Mouse (Mus musculus) limb, embryonic 13.5 days (tissue): ENCODE results near the gene Sgta. TPM values are rescaled to one million over a fixed set of nuclear protein-coding genes. Genes with fewer than 3 reads are reported as not detected.
"Not testable (repeated sequence)": the region's sequence is repeated elsewhere in the genome, so short reads cannot be mapped to it uniquely, and the experiment has no call there.

ENCODE experiments used
- ATAC-seq: fragments of 200-750 bp; cut with Nextera tagmentation; 2 replicates; pipeline ENCODE4 v1.8.0; 2017; ENCODE audit warnings: low read depth, moderate number of reproducible peaks, moderate TSS enrichment; ENCODE audit not compliant: low FRiP score
- H3K27ac ChIP-seq: fragments of 300-500 bp; sonication (generic); 2 replicates; pipeline ENCODE4 v1.5.1; 2015; ENCODE audit warnings: inconsistent platforms, mild to moderate bottlenecking, moderate library complexity
- H3K27me3 ChIP-seq: fragments of 300-500 bp; sonication (generic); 2 replicates; pipeline ENCODE4 v1.6.1; 2015; ENCODE audit warnings: mild to moderate bottlenecking, inconsistent platforms
- H3K36me3 ChIP-seq: fragments of 300-500 bp; sonication (generic); 2 replicates; pipeline ENCODE4 v1.6.1; 2015; ENCODE audit warnings: inconsistent platforms, mild to moderate bottlenecking, moderate library complexity
- H3K4me1 ChIP-seq: fragments of 300-500 bp; sonication (generic); 2 replicates; pipeline ENCODE4 v1.6.1; 2015; ENCODE audit warnings: inconsistent platforms
- H3K4me2 ChIP-seq: fragments of 300-500 bp; sonication (generic); replicated peaks from 2 replicates; pipeline ENCODE4 v1.6.1; 2015; ENCODE audit warnings: inconsistent platforms, mild to moderate bottlenecking, moderate library complexity
- H3K4me3 ChIP-seq: fragments of 300-500 bp; sonication (generic); 2 replicates; pipeline ENCODE4 v1.5.1; 2015; ENCODE audit warnings: moderate library complexity, mild to moderate bottlenecking, inconsistent platforms
- H3K9ac ChIP-seq: fragments of 300-500 bp; sonication (generic); 2 replicates; pipeline ENCODE4 v1.6.1; 2015; ENCODE audit warnings: mild to moderate bottlenecking, inconsistent platforms
- H3K9me3 ChIP-seq: fragments of 300-500 bp; sonication (generic); 2 replicates; pipeline ENCODE4 v1.6.1; 2016; ENCODE audit warnings: inconsistent platforms
- WGBS: fragments of 180-500 bp; shearing (Covaris S2); methylation state at CpG from one replicate; pipeline ENCODE4 v1.1.7; 2015; 5-methylcytosine and 5-hydroxymethylcytosine counted together
- polyA plus RNA-seq: library from polyadenylated mRNA; unstranded; fragments of >200 nt; fragmentation: Nextera tagmentation; extraction: Ambion mirVana; gene quantifications from 2 replicates; pipeline ENCODE4 v1.2.1, GENCODE M21; 2015

The Sgta gene
- polyA plus RNA-seq, 1 experiment from 2014 or later = 231 TPM

DNA sequence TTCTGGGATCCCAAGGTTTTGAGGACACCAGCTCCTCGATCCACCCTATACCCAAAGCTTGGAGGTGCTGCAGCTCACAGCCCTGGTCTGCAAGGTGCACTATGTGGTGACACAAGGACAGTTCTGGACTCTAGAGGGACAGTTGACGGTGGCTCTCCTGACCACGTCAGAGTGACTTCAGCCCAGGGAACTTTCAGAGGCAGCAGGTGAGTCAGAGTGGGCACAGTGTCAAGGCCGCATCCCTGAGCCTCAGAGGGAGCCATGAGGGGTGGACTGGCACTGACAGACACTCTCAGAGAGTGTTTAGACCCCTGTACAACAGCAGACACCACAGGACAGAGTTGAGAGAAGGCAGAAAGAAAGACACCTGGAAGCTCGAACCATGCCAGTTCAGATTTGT, 7.4 kb downstream of the Sgta start:
- Histone ChIP-seq H3K27ac (no peak overlapping the region), H3K4me1 (peaks cover 10% of the 10 kb centered on the region; the same call in 1 of the 2 replicates), H3K27me3 (no peaks in the 10 kb centered on the region), H3K9ac (no peak overlapping the region), H3K9me3 (no peaks in the 10 kb centered on the region), H3K36me3 (peaks cover 72% of the 10 kb centered on the region), H3K4me2 (no peak overlapping the region), H3K4me3 (no peak overlapping the region)
- ATAC-seq = no peak
- 93% methylated on average over 5 of the region's 5 CpGs for WGBS

DNA sequence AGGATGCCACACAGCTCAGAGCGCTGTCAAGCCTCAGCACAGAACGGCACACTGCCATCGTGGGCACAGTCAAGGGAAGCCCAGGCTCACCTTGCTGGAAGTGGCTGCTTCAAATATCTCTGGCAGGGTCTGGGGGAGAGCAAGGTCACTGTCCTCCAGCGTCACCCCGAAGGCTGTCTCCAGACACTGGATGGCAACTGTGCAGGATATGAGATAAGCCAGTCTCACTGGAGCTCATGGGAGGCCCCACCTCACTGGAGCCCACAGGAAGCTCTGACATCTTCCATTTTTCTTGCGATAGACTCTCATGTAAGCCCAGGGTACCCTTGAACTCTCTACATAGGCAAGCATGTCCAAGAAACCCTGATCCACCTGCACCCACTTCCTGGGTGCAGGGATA, 8.8 kb downstream of the Sgta start:
- Histone ChIP-seq H3K9me3 (no peaks in the 10 kb centered on the region), H3K4me1 (no peaks in the 10 kb centered on the region), H3K36me3 (peaks cover 86% of the 10 kb centered on the region), H3K27me3 (no peaks in the 10 kb centered on the region), H3K9ac (no peak overlapping the region), H3K27ac (no peak overlapping the region), H3K4me2 (no peak overlapping the region), H3K4me3 (no peak overlapping the region)
- 95% methylated on average over 6 of the region's 6 CpGs for WGBS
- ATAC-seq = no peak

DNA sequence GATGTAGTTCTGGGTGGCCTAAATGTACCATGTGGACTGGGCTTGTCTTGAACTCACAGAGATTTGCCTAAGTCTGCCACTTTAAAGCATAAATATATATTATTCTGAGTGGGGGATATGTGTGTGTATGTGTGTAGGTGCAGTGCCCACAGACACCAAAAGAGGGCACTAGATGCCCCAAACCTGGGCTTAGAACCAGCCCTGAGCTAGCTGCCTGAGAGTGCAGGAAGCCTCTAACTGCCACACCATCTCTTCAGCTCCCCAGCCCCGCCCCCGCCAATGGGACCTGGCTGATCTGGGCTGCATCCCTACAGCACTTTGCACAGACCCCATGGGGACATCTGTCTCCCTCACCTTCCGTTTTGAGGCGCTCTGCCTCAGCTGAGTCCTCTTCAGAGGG, 9.3 kb downstream of the Sgta start:
- no peak overlapping the region for H3K4me2 ChIP-seq
- 88% methylated on average over 4 of the region's 4 CpGs for WGBS
- no peaks in the 10 kb centered on the region for H3K4me1 ChIP-seq
- H3K9ac ChIP-seq = no peak overlapping the region
- ATAC-seq = no peak
- no peaks in the 10 kb centered on the region for H3K9me3 ChIP-seq
- H3K4me3 ChIP-seq = no peak overlapping the region
- peaks cover 90% of the 10 kb centered on the region for H3K36me3 ChIP-seq
- no peaks in the 10 kb centered on the region for H3K27me3 ChIP-seq
- H3K27ac ChIP-seq = no peak overlapping the region

DNA sequence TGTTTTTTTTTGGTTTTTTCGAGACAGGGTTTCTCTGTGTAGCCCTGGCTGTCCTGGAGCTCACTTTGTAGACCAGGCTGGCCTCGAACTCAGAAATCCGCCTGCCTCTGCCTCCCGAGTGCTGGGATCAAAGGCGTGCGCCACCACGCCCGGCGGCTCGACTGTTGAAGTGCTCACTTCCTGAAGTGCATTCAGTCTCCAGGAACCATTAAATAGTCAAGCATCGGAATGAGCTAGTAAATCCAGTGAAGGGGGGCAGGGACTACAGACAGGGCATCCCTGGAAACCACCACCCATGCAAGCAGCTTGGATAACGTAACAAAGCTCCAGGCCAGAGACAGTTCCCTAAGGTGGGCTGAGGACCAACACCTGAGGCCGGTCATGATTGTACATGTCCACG, 14.7 kb downstream of the Sgta start:
- not testable (repeated sequence) for H3K27ac ChIP-seq, H3K4me3 ChIP-seq, ATAC-seq, H3K9ac ChIP-seq, H3K4me2 ChIP-seq, H3K9me3 ChIP-seq, H3K27me3 ChIP-seq, H3K4me1 ChIP-seq
- WGBS = 89% methylated on average over 14 of the region's 14 CpGs
- H3K36me3 ChIP-seq = peaks cover 80% of the 10 kb centered on the region

DNA sequence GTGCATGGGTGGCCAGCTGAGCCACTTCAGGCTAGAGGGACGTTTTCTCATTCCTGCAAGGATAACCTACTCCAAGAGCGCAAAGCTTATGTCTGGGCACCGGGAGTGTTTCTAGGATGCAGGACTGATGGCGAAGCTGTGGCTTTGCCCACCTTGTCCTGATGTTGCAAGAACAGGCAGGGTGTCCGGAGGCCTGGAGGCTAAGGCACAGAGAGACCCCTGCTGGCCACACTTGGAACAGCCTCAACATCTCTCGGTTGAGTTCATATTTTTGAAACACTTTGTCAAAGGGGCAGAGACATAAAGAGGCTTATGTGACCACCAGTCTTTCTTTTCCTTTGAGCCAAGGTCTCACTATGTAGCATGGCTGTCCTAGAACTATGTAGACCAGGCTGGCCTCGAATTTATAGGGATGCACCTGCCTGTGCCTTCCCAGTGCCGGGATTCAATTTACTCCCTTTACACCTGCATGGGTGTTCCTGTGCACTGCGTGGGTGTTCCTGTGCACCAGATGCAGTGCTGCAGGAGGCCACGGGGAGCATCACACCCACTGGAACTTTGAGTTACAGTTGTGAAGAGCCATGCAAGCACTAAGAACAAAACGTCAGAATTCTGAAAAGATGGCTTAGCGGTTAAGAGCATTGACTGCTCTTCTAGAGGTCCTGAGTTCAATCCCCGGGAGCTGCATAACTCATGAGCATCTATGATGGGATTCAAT, 18.4 kb downstream of the Sgta start:
- no peak overlapping the region for H3K4me3 ChIP-seq
- no peak overlapping the region for H3K27ac ChIP-seq
- no peaks in the 10 kb centered on the region for H3K27me3 ChIP-seq
- no peaks in the 10 kb centered on the region for H3K9me3 ChIP-seq
- 29% methylated on average over 13 of the region's 13 CpGs for WGBS
- peaks cover 43% of the 10 kb centered on the region for H3K36me3 ChIP-seq
- no peak overlapping the region for H3K4me2 ChIP-seq
- H3K4me1 ChIP-seq = peaks cover 4% of the 10 kb centered on the region; the same call in 1 of the 2 replicates
- no peak for ATAC-seq
- no peak overlapping the region for H3K9ac ChIP-seq

DNA sequence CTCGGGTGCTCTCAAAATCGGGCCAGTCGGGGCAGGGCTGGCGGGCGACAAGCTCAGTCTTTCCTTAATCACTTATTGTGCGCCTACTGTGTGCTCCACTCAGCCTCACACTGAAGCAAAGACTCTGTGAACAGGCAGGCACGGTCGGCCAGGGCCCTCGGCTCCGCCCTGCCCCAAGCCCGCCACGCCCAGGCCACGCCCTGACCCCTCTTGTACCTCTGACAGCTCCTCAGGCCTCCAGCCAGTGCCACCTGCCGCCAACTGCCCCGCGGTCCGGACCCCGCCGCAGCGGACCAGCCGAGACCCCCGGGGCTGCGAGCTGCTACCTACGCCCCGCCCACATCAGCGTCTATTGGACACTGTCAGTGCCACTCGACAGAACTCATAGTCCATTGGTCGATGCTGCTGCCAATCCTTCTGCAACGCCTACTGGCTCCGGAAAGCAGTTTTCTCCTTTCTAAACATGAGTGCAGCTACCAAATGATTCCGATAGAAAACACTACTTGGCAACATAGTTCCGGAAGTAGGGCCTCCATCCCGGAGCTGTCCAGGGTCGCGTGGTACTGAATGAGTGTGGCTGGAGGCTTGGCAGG, 22.9 kb downstream of the Sgta start, which contains the start of gene Slc39a3:
TSS of gene Slc39a3 (minus strand) at position 439 of the 593 bp plus-strand sequence.
- H3K4me1 ChIP-seq = peaks cover 4% of the 10 kb centered on the region; the same call in 1 of the 2 replicates
- H3K9me3 ChIP-seq = no peaks in the 10 kb centered on the region
- peak within 1 kb of the TSS; percentile 86 for H3K4me3 ChIP-seq
- no peaks in the 10 kb centered on the region for H3K27me3 ChIP-seq
- H3K9ac ChIP-seq = peak within 1 kb of the TSS; percentile 80
- WGBS = under 1% methylated on average over 35 of the region's 35 CpGs
- ATAC-seq = peak; percentile 99
- H3K36me3 ChIP-seq = peaks cover 16% of the 10 kb centered on the region
- peak within 1 kb of the TSS; percentile 79 for H3K4me2 ChIP-seq
- no peak within 1 kb of the TSS for H3K27ac ChIP-seq

- peaks cover 22% of the 10 kb centered on the region for H3K36me3 ChIP-seq
- WGBS = 75% methylated on average over 7 of the region's 7 CpGs
- peaks cover 4% of the 10 kb centered on the region; the same call in 1 of the 2 replicates for H3K4me1 ChIP-seq
- H3K4me2 ChIP-seq = no peak overlapping the region
- H3K27me3 ChIP-seq = no peaks in the 10 kb centered on the region
- no peaks in the 10 kb centered on the region for H3K9me3 ChIP-seq
- ATAC-seq = no peak
- H3K9ac ChIP-seq = no peak overlapping the region
- H3K4me3 ChIP-seq = no peak overlapping the region
- no peak overlapping the region for H3K27ac ChIP-seq
These were observed 23.7 kb downstream of the Sgta start for GRCm38 (mm10) chr10:81036251-81036650.

GRCm38 (mm10) chr10:81033586-81033985, 26.4 kb downstream of the Sgta start:
- H3K27ac ChIP-seq = no peak overlapping the region
- no peak overlapping the region for H3K4me2 ChIP-seq
- no peak for ATAC-seq
- no peak overlapping the region for H3K4me3 ChIP-seq
- 77% methylated on average over 10 of the region's 10 CpGs for WGBS
- peaks cover 4% of the 10 kb centered on the region; the same call in 1 of the 2 replicates for H3K4me1 ChIP-seq
- no peaks in the 10 kb centered on the region for H3K9me3 ChIP-seq
- H3K27me3 ChIP-seq = no peaks in the 10 kb centered on the region
- peaks cover 37% of the 10 kb centered on the region for H3K36me3 ChIP-seq
- no peak overlapping the region for H3K9ac ChIP-seq

DNA sequence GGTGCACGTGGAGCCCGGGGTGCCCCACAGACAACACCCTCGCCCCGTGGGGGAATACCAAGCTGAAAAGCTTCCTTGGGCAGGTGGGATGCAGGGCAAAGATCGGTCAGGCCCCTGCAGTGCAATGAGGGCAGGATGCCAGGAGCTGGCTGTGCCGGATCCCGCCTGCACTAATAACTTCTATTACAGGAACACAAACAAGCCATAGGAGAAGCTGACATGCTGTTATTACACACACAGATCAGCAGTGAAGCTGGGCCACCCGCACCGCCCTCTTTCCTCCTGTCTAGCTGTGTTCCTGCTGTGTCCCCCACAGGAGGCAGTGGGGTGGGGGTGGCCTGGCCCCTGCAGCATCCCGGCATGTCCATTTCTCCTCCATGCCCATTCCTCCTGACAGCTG, 30.9 kb downstream of the Sgta start:
- Histone ChIP-seq H3K4me3 (no peak overlapping the region), H3K27ac (no peak overlapping the region), H3K4me2 (no peak overlapping the region), H3K9ac (no peak overlapping the region), H3K4me1 (peaks cover 6% of the 10 kb centered on the region), H3K9me3 (no peaks in the 10 kb centered on the region), H3K36me3 (peaks cover 37% of the 10 kb centered on the region), H3K27me3 (peaks cover 34% of the 10 kb centered on the region)
- WGBS = 70% methylated on average over 10 of the region's 10 CpGs
- no peak for ATAC-seq

DNA sequence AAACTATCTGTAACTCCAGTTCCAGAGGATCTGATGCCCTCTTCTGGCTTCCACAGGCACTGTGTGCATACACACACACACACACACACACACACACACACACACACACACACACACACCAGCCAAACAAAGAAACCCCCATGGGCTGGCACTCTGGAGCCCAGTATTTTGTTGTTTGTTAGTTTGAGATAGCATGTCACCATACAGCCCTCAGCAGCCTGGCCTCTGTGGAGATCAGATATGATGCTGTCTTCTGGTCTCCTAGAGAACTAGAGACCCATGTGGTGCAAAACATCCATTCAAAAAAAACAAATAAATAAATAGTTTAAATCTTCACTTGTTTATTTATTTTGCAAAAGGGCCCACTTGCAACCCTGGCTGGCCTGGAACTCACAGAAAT, 31.8 kb downstream of the Sgta start:
- ATAC-seq = no peak
- peaks cover 42% of the 10 kb centered on the region for H3K27me3 ChIP-seq

DNA sequence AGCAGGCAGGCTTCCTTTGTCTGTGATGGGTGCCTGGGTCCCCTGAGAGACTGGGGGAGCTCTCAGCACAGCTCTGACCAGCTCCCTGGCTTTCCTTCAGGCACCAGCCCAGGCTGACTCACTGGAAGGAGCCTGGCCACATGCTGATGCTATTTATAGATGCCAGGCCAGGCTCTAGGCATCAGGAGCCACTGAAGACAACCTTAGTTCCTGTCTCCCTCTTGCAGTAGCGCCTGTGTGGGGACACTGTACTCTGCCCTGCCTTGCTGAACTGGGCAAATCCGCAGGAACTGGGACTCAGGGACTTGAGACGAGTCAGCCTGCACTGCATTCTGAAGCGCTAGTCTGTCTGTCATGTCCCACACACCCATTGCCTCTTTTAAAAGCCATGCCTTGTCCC, 32.6 kb downstream of the Sgta start:
- 61% methylated on average over 4 of the region's 4 CpGs for WGBS
- Histone ChIP-seq H3K4me2 (no peak overlapping the region), H3K4me3 (no peak overlapping the region), H3K36me3 (peaks cover 23% of the 10 kb centered on the region), H3K27ac (no peak overlapping the region), H3K9ac (no peak overlapping the region), H3K9me3 (0 out of 2 replicates have a peak, but pooled peaks cover 4% of the 10 kb centered on the region), H3K4me1 (peaks cover 6% of the 10 kb centered on the region), H3K27me3 (peaks cover 50% of the 10 kb centered on the region)
- no peak for ATAC-seq

More for the DNA sequence above, 31.8 kb downstream of the Sgta start:
- no peak overlapping the region for H3K4me3 ChIP-seq
- no peak overlapping the region for H3K9ac ChIP-seq
- H3K4me1 ChIP-seq = peaks cover 6% of the 10 kb centered on the region
- H3K27ac ChIP-seq = no peak overlapping the region
- H3K4me2 ChIP-seq = no peak overlapping the region
- H3K9me3 ChIP-seq = no peaks in the 10 kb centered on the region
- peaks cover 31% of the 10 kb centered on the region for H3K36me3 ChIP-seq

- 93% methylated on average over 5 of the region's 5 CpGs for WGBS
- H3K27me3 ChIP-seq = peaks cover 55% of the 10 kb centered on the region
- no peak for ATAC-seq
These were observed 33.1 kb downstream of the Sgta start for GRCm38 (mm10) chr10:81026857-81027256.

More at GRCm38 (mm10) chr10:81026857-81027256, 33.1 kb downstream of the Sgta start:
- no peak overlapping the region for H3K4me3 ChIP-seq
- no peak overlapping the region for H3K9ac ChIP-seq
- H3K36me3 ChIP-seq = peaks cover 19% of the 10 kb centered on the region
- no peak overlapping the region for H3K27ac ChIP-seq
- no peak overlapping the region for H3K4me2 ChIP-seq
- H3K9me3 ChIP-seq = 0 out of 2 replicates have a peak, but pooled peaks cover 4% of the 10 kb centered on the region
- peaks cover 6% of the 10 kb centered on the region for H3K4me1 ChIP-seq
